Mouse (Mus musculus) mouse embryonic stem cell (cell line): ENCODE results near the gene Sapcd1.

ENCODE experiments used
- in situ Hi-C, 2 experiments: fragments of 300-500 bp; cut with MboI; formaldehyde crosslinking; loops; 1 replicate in 1 of 2; 3 replicates in 1 of 2; pipeline ENCODE4 v1.14.3; 2019 to 2020; ENCODE audit warnings: low sequenced_read_pairs in 2 of 2, low pct_unique_long_range_greater_than_20kb in 1 of 2, mixed read lengths in 1 of 2; ENCODE audit not compliant: unreplicated experiment in 1 of 2

Sapcd1 gene

DNA sequence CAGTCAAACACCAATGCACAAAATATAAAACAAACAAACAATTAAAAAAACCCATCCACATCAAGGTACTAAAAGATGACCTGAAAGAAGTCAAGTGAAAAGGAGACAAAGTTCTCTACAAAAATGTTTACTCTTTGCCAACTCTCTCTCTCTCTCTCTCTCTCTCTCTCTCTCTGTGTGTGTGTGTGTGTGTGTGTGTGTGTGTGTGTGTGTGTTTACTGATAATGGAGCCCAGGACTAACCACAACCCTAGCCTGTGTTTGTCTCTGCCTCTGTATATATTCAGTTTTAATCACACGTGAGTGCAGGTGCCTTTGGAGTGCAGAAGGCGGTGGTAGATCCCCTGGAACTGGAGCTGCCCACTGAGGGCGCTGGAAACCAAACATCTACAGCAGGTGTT lies 29.3 kb upstream of the Sapcd1 start:
- in situ Hi-C loops = no loop called here

DNA sequence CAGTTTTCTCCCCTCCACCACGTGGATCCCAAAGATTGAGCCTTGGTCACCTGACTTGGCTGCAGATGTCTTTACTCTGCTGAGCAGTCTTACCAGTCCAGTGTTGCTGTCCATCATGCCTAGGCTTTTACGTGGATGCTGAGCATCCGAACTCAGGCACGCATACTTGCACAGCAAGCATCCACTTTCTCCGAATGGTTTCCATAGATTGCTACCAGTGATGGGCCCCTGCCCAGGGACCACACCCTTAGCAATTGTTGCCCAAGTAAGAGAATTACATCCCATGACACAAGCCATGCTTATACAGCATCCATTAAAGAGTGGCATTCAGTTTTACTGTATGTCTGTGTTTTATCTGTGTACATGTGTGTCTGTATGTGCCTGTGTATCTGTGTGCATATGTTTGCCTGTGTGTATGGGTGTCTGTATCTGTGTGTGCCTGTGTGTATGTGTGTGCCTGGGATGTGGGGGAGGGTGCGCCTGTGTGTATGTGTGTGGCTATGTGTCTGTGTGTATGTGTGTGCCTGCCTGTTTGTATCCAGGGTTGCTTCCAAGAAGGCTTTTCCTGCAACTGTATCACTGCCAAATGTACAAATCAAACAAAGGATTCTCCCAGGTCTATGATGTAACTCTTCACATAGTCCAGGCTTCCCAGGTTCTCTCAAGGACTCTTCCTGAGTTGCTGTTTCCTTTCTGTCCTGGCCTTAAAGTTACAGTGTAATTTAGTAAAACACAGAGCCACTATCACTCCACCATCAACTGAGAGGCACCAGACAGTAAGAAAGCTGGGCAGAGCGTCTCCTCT lies 28.1 kb upstream of the Sapcd1 start:
- in situ Hi-C loops = no loop called here

DNA sequence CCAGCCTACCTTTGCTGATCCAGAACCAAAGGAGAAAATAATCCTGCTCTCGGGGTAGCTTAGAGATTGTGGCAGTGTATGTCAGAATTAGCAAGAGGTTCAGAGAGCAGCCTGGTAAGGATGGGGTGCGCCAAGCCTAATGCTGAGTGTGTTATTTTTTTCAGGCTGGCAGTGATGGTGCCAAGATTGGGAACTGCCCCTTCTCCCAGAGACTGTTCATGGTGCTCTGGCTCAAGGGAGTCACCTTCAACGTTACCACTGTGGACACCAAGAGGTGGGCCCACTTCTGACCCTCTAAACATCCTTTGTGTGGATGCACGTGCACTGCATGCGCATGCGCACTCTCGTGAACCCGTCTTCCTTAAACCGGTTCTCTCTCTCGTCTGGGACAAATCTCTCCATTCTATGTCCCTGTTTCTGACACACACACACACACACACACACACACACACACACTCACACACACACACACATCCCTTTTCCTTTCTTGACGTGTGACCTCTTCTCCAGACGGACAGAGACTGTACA lies 24.5 kb upstream of the Sapcd1 start:
- in situ Hi-C loops = no loop called here

DNA sequence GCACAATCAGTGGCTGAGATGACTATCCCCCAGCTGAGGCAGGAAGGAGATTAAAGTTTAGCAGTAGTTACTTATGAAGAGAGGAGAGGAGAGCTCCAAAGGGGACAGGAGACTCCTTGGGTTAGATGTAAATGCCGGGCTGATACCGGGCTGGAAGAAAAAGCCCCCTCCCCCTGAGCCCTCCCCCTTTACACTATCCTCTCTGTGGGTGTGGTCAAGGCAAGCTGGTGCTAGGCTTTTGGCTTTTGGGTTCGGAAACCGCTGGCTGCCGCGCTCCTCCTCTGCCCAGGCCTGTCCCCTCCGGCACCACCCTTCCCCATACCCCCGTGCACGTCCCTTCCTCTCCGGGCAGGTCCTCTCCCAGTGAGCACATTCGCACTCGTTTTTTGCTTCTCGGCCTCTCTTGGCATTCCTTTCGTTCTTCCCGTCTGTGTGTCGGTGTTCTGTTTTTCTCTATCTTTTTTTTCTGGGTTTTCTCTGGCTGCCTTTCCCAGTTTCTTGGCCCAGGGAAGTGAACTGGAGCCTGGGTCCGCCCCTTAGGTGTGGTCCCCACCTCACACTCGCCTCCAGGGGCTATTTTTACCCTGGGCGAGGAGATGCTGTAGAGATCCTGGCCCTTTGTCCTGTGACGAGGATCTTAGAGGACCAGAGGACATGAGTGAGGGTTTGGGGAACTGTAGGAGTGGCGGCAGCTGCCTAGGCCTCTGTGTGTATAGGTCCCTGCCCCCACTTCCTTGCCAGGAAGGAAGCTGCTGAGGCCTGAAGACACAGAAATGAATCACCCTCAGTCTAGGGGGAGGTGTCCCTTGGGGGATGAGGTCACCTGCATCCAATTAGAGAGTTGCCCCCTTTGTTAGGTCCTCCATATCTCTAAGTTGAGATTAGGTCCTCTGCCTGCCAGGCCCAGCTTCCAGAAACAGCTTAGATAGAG lies 23.6 kb upstream of the Sapcd1 start:
- in situ Hi-C loops = no loop called here

GRCm38 (mm10) chr17:35050126-35050750 lies 22.4 kb upstream of the Sapcd1 start:
- in situ Hi-C loops = no loop called here

GRCm38 (mm10) chr17:35049561-35050016 lies 21.8 kb upstream of the Sapcd1 start, which contains the start of gene Clic1:
Clic1 (plus strand) TSS chr17:35049966.
- in situ Hi-C loops = no loop called here

DNA sequence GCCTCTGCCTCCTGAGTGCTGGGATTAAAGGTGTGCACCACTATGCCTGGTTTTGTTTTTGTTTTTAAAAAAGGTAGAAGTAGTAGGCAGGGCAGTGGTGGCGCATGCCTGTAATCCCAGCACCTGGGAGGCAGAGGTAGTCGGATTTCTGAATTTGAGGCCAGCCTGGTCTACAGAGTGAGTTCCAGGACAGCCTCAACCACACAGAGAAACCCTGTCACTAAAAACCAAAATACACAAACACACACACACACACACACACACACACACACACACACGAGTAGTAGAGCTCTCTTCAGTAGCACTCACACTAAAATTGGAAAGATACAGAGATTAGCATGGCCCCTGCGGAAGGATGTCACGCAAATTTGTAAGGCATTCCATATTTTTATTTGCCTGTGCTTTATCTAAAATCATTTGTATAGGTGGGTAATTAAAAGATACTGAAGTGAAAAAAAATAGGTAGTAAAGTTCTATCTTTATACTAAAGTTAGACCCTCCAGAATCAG lies 21.2 kb upstream of the Sapcd1 start:
- in situ Hi-C loops = no loop called here

DNA sequence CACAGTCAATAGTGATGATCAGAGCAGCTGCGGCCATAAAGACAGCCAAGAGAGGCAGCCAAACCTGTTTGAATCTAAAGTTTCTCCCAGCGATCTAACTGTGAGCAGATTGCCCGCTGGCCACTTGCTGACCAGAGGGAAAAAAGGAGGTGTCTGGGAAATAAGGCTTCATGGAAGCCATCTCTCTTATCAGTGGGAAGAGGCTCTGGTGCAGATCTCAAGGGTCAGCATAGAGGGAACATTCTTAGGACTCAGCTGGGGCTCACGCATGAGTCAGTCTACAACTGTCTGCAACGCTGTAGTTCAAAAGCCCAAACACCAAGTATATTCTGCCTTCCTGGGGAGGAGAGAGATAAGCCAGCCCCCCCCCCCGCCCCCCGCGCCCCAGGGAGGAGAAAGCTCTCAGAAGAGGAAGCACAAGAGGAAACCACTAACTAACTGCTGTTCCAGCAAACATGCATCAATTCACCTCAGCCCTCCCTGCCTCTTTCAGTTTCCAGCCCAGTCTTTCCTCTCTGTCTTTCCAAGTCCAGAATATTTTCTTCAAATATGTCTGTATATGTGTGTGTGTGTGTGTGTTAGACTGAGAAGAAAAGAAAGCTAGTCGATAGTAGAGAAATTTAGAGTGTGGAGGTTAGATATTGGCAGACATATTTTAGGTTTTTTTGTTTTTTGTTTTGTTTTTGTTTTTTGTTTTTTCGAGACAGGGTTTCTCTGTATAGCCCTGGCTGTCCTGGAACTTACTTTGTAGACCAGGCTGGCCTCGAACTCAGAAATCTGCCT lies 20.5 kb upstream of the Sapcd1 start:
- in situ Hi-C loops = no loop called here

GRCm38 (mm10) chr17:35047688-35048087 lies 19.9 kb upstream of the Sapcd1 start:
- in situ Hi-C loops = no loop called here

- in situ Hi-C loops = no loop called here
Measured at GRCm38 (mm10) chr17:35046681-35047455, 19.1 kb upstream of the Sapcd1 start, which contains the start of gene Msh5. Msh5 (minus strand) TSS chr17:35046745.

DNA sequence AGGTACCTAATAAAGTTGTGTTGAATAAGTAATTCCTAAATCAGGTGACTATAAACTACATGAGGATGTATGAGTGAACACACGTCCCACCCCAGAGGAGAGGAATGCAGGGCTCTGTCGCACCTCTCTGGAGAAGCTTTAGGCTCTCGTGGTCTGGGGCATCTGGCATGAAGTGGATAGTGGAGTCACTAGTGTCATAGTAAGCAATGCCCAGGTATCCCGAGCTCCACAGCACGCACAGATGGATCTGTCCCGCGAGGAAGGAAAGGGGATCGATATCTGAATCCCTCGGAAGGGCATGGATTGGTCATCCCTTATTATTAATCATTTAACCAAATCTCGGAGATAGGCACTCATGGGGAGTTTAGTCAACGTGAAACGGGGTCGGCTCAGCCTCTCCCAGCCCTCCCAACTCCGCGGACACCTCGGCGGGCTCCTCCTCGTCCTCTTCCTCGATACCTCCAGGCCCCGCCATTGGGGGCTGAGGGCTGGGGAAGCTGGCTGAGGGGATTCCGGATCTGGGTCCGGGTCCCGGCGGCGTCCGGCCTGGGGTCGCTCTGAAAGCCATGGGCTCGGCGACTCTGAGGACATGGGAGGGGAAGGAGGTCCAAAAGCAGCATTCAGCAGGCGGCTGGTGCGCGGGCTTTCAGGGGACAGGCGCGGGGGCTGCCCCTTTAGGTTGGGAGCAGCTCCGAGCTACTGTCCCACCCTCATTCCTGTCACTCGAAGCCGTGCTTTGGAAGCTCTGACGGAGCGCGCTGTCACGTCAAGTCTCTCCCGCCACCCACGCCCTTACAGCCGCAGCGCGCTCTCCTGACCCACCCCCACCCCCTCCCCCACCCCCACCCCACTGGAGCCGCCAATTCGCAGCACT lies 18.2 kb upstream of the Sapcd1 start:
- in situ Hi-C loops = no loop called here

GRCm38 (mm10) chr17:35044904-35045806 lies 17.3 kb upstream of the Sapcd1 start:
- in situ Hi-C loops = no loop called here

- in situ Hi-C loops = no loop called here
Measured at GRCm38 (mm10) chr17:35043794-35044193, 16.0 kb upstream of the Sapcd1 start.

- in situ Hi-C loops = no loop called here
Measured at GRCm38 (mm10) chr17:35039121-35039873, 11.5 kb upstream of the Sapcd1 start.

DNA sequence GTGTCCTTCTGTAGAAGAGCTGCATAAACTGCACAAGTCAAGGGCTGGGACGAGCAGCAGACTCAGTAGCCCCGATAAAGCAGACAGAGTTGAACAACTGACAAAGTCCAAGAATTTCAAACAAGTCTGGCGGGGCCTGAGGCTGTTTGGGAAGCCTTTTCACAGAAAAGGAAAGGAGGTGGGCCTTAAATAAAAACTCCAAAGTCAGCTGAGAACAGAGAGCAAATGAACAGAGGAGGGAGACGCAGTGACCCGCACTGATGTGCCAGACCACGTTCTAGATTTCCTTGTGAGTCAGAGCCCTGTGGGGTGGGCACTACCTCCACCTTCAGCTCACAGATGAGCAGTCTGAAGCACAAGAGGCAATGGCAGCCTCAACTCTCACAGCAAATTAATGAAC lies 7.1 kb upstream of the Sapcd1 start:
- in situ Hi-C loops = no loop called here
